Mouse (Mus musculus) MEL (cell line): ENCODE data around the gene Veph1. TPM values are rescaled to one million over a fixed set of nuclear protein-coding genes. Genes with fewer than 3 reads are reported as not detected.

Source experiments
- DNase-seq: peaks from one replicate; pipeline ENCODE4 v3.0.0; 2011; ENCODE audit warnings: low read depth, low spot score
- H3K27ac ChIP-seq: 2 replicates; pipeline ENCODE4 v1.5.1; 2012; ENCODE audit warnings: low read depth, mild to moderate bottlenecking, control low read depth, low read length, moderate library complexity; ENCODE audit not compliant: control insufficient read depth
- H3K27me3 ChIP-seq, 2 experiments: fragments of 150-350 bp in 1 of 2; sonication (generic) in 1 of 2; 2 replicates each; pipeline ENCODE4 v1.6.1; 2012; ENCODE audit warnings: low read length in 2 of 2, mild to moderate bottlenecking in 2 of 2, improper control_type of control experiment in 1 of 2, moderate library complexity in 1 of 2; ENCODE audit not compliant: insufficient read depth in 2 of 2, control insufficient read depth in 1 of 2
- H3K36me3 ChIP-seq, 2 experiments: 2 replicates each; pipeline ENCODE4 v1.6.1; 2012 to 2014; ENCODE audit warnings: low read length in 2 of 2, improper control_type of control experiment in 1 of 2, inconsistent platforms in 1 of 2, mild to moderate bottlenecking in 1 of 2; ENCODE audit not compliant: insufficient read depth in 2 of 2, control insufficient read depth in 1 of 2
- H3K4me1 ChIP-seq, 2 experiments: fragments of 150-350 bp in 1 of 2; sonication (generic) in 1 of 2; 2 replicates each; pipeline ENCODE4 v1.6.1; 2012; ENCODE audit warnings: low read length in 2 of 2, improper control_type of control experiment in 1 of 2, mild to moderate bottlenecking in 1 of 2; ENCODE audit not compliant: insufficient read depth in 2 of 2, control insufficient read depth in 1 of 2
- H3K4me3 ChIP-seq, 2 experiments: fragments of 150-350 bp in 1 of 2; sonication (generic) in 1 of 2; 2 replicates each; pipeline ENCODE4 v1.5.1; 2012; ENCODE audit warnings: low read depth in 2 of 2, low read length in 2 of 2, mild to moderate bottlenecking in 2 of 2, moderate library complexity in 2 of 2, control low read depth in 1 of 2, improper control_type of control experiment in 1 of 2; ENCODE audit not compliant: control insufficient read depth in 1 of 2, insufficient read depth in 1 of 2
- H3K79me2 ChIP-seq: 2 replicates; pipeline ENCODE4 v1.6.1; 2012; ENCODE audit warnings: mild to moderate bottlenecking, low read length, moderate library complexity; ENCODE audit not compliant: control insufficient read depth, poor library complexity, insufficient read depth
- H3K9ac ChIP-seq: 2 replicates; pipeline ENCODE4 v1.6.1; 2012; ENCODE audit warnings: low read depth, mild to moderate bottlenecking, control low read depth, low read length, moderate library complexity; ENCODE audit not compliant: control insufficient read depth, poor library complexity, severe bottlenecking
- H3K9me3 ChIP-seq: fragments of 150-350 bp; sonication (generic); replicated peaks from 2 replicates; pipeline ENCODE4 v1.6.1; 2012; ENCODE audit warnings: mild to moderate bottlenecking, low read length, improper control_type of control experiment, moderate library complexity; ENCODE audit not compliant: insufficient read depth
- CHD1 ChIP-seq: IDR thresholded peaks from 2 replicates; pipeline ENCODE4 v1.6.1; 2012; ENCODE audit warnings: low read depth, mild to moderate bottlenecking, inconsistent platforms, low read length, improper control_type of control experiment
- CTCF ChIP-seq, 3 experiments: IDR thresholded peaks in 2 of 3; conservative IDR thresholded peaks in 1 of 3; 2 replicates each; pipeline ENCODE4 v1.5.1; 2011 to 2012; ENCODE audit warnings: low read length in 3 of 3, low read depth in 2 of 3, mild to moderate bottlenecking in 2 of 3, improper control_type of control experiment in 1 of 3, inconsistent platforms in 1 of 3, mixed read lengths in 1 of 3, moderate library complexity in 1 of 3; ENCODE audit not compliant: control insufficient read depth in 1 of 3, insufficient read depth in 1 of 3, poor library complexity in 1 of 3, severe bottlenecking in 1 of 3
- ETS1 ChIP-seq: IDR thresholded peaks from 2 replicates; pipeline ENCODE4 v1.6.1; 2012; ENCODE audit warnings: low read depth, mild to moderate bottlenecking, inconsistent platforms, low read length, improper control_type of control experiment, moderate library complexity
- GABPA ChIP-seq: IDR thresholded peaks from 2 replicates; pipeline ENCODE4 v1.6.1; 2012; ENCODE audit warnings: low read depth, mild to moderate bottlenecking, inconsistent platforms, low read length, improper control_type of control experiment, moderate library complexity
- HCFC1 ChIP-seq: IDR thresholded peaks from 2 replicates; pipeline ENCODE4 v1.6.1; 2012; ENCODE audit warnings: low read depth, mild to moderate bottlenecking, inconsistent platforms, low read length, improper control_type of control experiment, moderate library complexity
- MAFK ChIP-seq: IDR thresholded peaks from 2 replicates; pipeline ENCODE4 v1.6.1; 2011; ENCODE audit warnings: low read depth, mild to moderate bottlenecking, low read length, improper control_type of control experiment, borderline replicate concordance
- MAX ChIP-seq: IDR thresholded peaks from 2 replicates; pipeline ENCODE4 v1.6.1; 2011; ENCODE audit warnings: low read length, improper control_type of control experiment
- MAZ ChIP-seq: IDR thresholded peaks from 2 replicates; pipeline ENCODE4 v1.6.1; 2012; ENCODE audit warnings: low read depth, mild to moderate bottlenecking, inconsistent platforms, low read length, improper control_type of control experiment
- MYB ChIP-seq: IDR thresholded peaks from 2 replicates; pipeline ENCODE4 v1.6.1; 2011; ENCODE audit warnings: mild to moderate bottlenecking, low read depth, low read length, improper control_type of control experiment
- POLR2AphosphoS2 ChIP-seq: IDR thresholded peaks from 2 replicates; pipeline ENCODE4 v1.6.1; 2011; ENCODE audit warnings: low read length, improper control_type of control experiment
- POLR2AphosphoS5 ChIP-seq: IDR thresholded peaks from 2 replicates; pipeline ENCODE4 v1.6.1; 2012; ENCODE audit warnings: low read depth, borderline replicate concordance, mild to moderate bottlenecking, inconsistent platforms, low read length, moderate library complexity, mixed read lengths
- RAD21 ChIP-seq: IDR thresholded peaks from 2 replicates; pipeline ENCODE4 v1.6.1; 2011; ENCODE audit warnings: mild to moderate bottlenecking, low read depth, low read length, improper control_type of control experiment
- SIN3A ChIP-seq: IDR thresholded peaks from 2 replicates; pipeline ENCODE4 v1.6.1; 2012; ENCODE audit warnings: low read length, improper control_type of control experiment, inconsistent platforms
- TBP ChIP-seq: IDR thresholded peaks from 2 replicates; pipeline ENCODE4 v1.8.0; 2011; ENCODE audit warnings: low read depth, low read length, improper control_type of control experiment
- TCF12 ChIP-seq: IDR thresholded peaks from 2 replicates; pipeline ENCODE4 v1.6.1; 2014; ENCODE audit warnings: low read depth, mild to moderate bottlenecking, inconsistent platforms, low read length, improper control_type of control experiment, moderate library complexity
- UBTF ChIP-seq: IDR thresholded peaks from 2 replicates; pipeline ENCODE4 v1.6.1; 2012; ENCODE audit warnings: low read depth, mild to moderate bottlenecking, inconsistent platforms, low read length, improper control_type of control experiment, moderate library complexity, borderline replicate concordance; ENCODE audit not compliant: insufficient read depth
- USF1 ChIP-seq: IDR thresholded peaks from 2 replicates; pipeline ENCODE4 v1.6.1; 2014; ENCODE audit warnings: low read depth, mild to moderate bottlenecking, inconsistent platforms, low read length, improper control_type of control experiment, moderate library complexity
- ZC3H11A ChIP-seq: IDR thresholded peaks from 2 replicates; pipeline ENCODE4 v1.6.1; 2012; ENCODE audit warnings: low read depth, mild to moderate bottlenecking, inconsistent platforms, low read length, improper control_type of control experiment
- ZKSCAN1 ChIP-seq: IDR thresholded peaks from 2 replicates; pipeline ENCODE4 v1.6.1; 2012; ENCODE audit warnings: low read depth, mild to moderate bottlenecking, inconsistent platforms, low read length, improper control_type of control experiment, moderate library complexity
- ZMIZ1 ChIP-seq: IDR thresholded peaks from 2 replicates; pipeline ENCODE4 v1.6.1; 2012; ENCODE audit warnings: low read depth, mild to moderate bottlenecking, inconsistent platforms, low read length, improper control_type of control experiment, moderate library complexity
- ZNF384 ChIP-seq: IDR thresholded peaks from 2 replicates; pipeline ENCODE4 v1.6.1; 2012; ENCODE audit warnings: low read depth, mild to moderate bottlenecking, inconsistent platforms, low read length, improper control_type of control experiment
- polyA plus RNA-seq, 2 experiments: library from polyadenylated mRNA; stranded (reverse) in 1 of 2; unstranded in 1 of 2; fragments of >175 nt in 1 of 2; fragments of >200 nt in 1 of 2; gene quantifications; 2 replicates each; pipeline versions ENCODE4 v1.2.1 to v1.2.4; 2012; ENCODE audit warnings: low replicate concordance in 2 of 2, low read depth in 1 of 2; ENCODE audit not compliant: insufficient read length in 2 of 2, insufficient read depth in 1 of 2, missing spikeins in 1 of 2
- total RNA-seq: library from RNA; depleted of rRNA; stranded (reverse); fragments of 300-350 nt; gene quantifications from 2 replicates; pipeline ENCODE4 v1.2.3, GENCODE M21; 2012

Gene Veph1
- total and polyA plus RNA-seq, 3 experiments, result 0.01 TPM; not detected in 2

DNA sequence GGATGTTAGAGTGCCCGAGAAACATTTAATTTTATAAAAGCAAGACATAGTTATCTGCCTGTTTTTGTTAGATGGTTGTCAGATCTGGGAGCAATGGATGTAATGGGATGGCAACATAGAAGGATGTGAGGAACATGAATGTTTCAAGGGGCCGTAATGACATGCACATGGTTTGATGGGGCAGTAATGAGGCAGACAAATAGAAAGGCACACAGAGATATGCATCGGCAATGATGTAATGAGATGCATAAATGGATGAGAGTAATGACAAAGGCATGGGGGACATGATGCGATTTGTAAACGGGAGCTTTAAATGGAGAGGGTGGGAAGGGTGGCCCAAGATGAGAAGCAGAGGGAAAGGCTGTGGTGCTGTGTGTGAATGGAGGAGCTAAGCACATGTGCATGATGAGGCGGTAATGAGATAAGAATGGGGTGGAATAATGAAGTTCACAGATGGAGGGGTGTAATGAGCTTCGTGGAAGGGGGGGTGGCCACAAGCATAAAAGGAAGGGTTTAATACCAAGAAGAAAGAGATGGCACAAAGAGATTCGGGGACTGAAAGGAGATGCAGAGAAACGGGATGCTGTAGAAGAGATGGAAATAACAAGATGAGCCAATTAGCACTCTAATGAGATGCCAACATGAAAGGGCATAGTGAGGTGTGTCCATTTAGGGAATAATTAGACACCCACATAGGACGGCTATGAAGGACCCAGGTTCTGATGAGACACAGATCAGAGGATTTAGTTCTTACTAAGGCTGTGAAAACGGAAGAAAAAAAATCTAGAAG lies 194.6 kb downstream of the Veph1 start:
- Histone ChIP-seq H3K4me1 (no peaks in the 10 kb centered on the region), H3K79me2 (no peaks in the 10 kb centered on the region), H3K36me3 (no peaks in the 10 kb centered on the region), H3K27ac (no peak overlapping the region), H3K4me3 (no peak overlapping the region), H3K9me3 (no peaks in the 10 kb centered on the region), H3K27me3 (no peaks in the 10 kb centered on the region), H3K9ac (no peak overlapping the region)
- no peak for TF ChIP-seq TBP
- TF ChIP-seq MAFK, result no peak
- no peak for TF ChIP-seq CTCF (IDR thresholded peaks at IDR 0.05 in 2 of 3, conservative IDR thresholded peaks at IDR 0.05 in 1 of 3; ENCODE audit: control insufficient read depth in 1 of 3, insufficient read depth in 1 of 3, low read depth in 2 of 3, low read length in 3 of 3, poor library complexity in 1 of 3, severe bottlenecking in 1 of 3)
- no peak for TF ChIP-seq MYB
- TF ChIP-seq POLR2AphosphoS2, result no peak
- DNase-seq, result no peak

DNA sequence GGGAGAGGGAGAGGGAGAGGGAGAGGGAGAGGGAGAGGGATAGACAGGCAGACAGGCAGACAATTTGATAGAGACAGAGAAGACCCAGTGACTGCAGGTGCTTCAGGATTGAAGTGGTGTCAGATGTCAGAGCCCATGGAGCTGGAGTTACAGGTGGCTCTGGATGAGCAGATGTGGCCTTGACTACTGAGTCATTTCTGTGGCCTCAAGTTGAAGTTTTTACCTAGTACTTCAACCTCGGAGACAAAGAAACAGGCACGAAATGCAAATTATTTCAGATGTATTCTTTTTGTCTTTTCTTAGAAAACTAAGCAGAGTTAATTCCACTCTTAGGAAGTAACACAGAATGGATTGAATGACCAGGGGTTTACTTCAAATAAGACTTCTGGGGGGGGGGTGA lies 195.6 kb downstream of the Veph1 start:
- Histone ChIP-seq H3K36me3 (no peaks in the 10 kb centered on the region), H3K9ac (no peak overlapping the region), H3K27ac (no peak overlapping the region), H3K27me3 (no peaks in the 10 kb centered on the region), H3K4me1 (no peaks in the 10 kb centered on the region), H3K79me2 (no peaks in the 10 kb centered on the region), H3K9me3 (no peaks in the 10 kb centered on the region), H3K4me3 (no peak overlapping the region)
- TF ChIP-seq CHD1 (no peak), ZNF384 (no peak), MAZ (no peak), ZMIZ1 (no peak), HCFC1 (no peak), ETS1 (no peak), ZKSCAN1 (no peak), UBTF (no peak), MAX (no peak), POLR2AphosphoS5 (no peak), CTCF (IDR thresholded peaks at IDR 0.05 in 2 of 3, conservative IDR thresholded peaks at IDR 0.05 in 1 of 3; ENCODE audit: control insufficient read depth in 1 of 3, insufficient read depth in 1 of 3, low read depth in 2 of 3, low read length in 3 of 3, poor library complexity in 1 of 3, severe bottlenecking in 1 of 3) (no peak), MAFK (no peak), ZC3H11A (no peak), SIN3A (no peak), TCF12 (no peak), RAD21 (no peak), MYB (no peak), GABPA (no peak), USF1 (no peak)
- DNase-seq, result no peak
